8 mouse cellular contexts compared by ENCODE assay signal in the genomic region with DNA sequence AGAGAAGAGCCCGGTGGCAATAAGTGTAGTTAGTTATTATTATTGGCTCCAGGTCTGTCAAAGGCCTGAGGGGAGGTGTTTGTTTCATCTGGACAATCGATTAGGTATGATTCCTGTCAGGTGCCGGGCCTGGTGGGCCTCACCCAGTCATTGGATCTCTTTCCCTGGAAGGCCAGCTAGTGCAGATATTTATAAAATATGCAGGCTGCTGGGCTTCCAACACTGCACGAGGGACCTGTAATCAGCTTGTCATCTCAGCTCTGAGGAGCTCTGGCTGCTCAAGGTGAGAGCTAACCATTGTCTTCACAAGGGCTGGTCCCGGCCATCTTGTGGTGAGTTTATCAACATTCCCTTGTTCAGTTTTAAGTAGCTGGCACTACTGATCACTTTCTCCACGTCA. TPM values are rescaled to one million over a fixed set of nuclear protein-coding genes. Genes with fewer than 3 reads are reported as not detected.
DNase-seq lines count a peak whose midpoint lies in the region; ATAC-seq and TF ChIP-seq lines count a peak whose summit lies in the region.

No protein-coding gene starts in this region.

- H3K4me2 ChIP-seq in forebrain, embryonic 15.5 days (replicated peaks) = peak overlapping the region; percentile 94
- peak overlapping the region; percentile 86 for H3K4me2 ChIP-seq in liver, embryonic 15.5 days

- 31% methylated on average over 6 of the region's 6 CpGs for WGBS in forebrain, embryonic 15.5 days
- WGBS in liver, embryonic 15.5 days (ENCODE audit: insufficient replicate concordance) = 25% methylated on average over 6 of the region's 6 CpGs

- intact Hi-C loops in left cerebral cortex, postnatal 10 days (cut with DNase I) = no loop called here

- H3K9ac ChIP-seq in forebrain, embryonic 15.5 days (replicated peaks) = no peak overlapping the region
- H3K9ac ChIP-seq in liver, embryonic 15.5 days = no peak overlapping the region

- DNase-seq in CD4-positive, CD25-positive, alpha-beta regulatory T cell, adult 2 months (ENCODE audit: low read depth, low spot score) = peak; percentile 47
- DNase-seq in cerebellum, postnatal 14 days = no peak
- no peak for DNase-seq in left cerebral cortex, postnatal 10 days (ENCODE audit: extremely low spot score in 1 of 2, low spot score in 2 of 2)

- no peaks in the 10 kb centered on the region for H3K27me3 ChIP-seq in E14TG2a.4 (ENCODE audit: insufficient read depth, low read length)
- peaks cover 9% of the 10 kb centered on the region; the same call in 1 of the 2 replicates for H3K27me3 ChIP-seq in forebrain, embryonic 15.5 days
- peaks cover 57% of the 10 kb centered on the region for H3K27me3 ChIP-seq in liver, embryonic 15.5 days

- peak overlapping the region; percentile 95 for H3K4me3 ChIP-seq in E14TG2a.4 (replicated peaks; ENCODE audit: low read length)
- 0 out of 2 replicates have a peak overlapping the region, but pooled peaks have one; percentile 57 for H3K4me3 ChIP-seq in forebrain, embryonic 15.5 days
- peak overlapping the region; percentile 64 for H3K4me3 ChIP-seq in liver, embryonic 15.5 days (replicated peaks)

- H3K36me3 ChIP-seq in E14TG2a.4 (ENCODE audit: insufficient read depth, low read length) = peaks cover 47% of the 10 kb centered on the region
- no peaks in the 10 kb centered on the region for H3K36me3 ChIP-seq in forebrain, embryonic 15.5 days
- H3K36me3 ChIP-seq in liver, embryonic 15.5 days (replicated peaks) = no peaks in the 10 kb centered on the region

- no peaks in the 10 kb centered on the region for H3K9me3 ChIP-seq in E14TG2a.4 (ENCODE audit: low read length)
- H3K9me3 ChIP-seq in forebrain, embryonic 15.5 days = no peaks in the 10 kb centered on the region
- no peaks in the 10 kb centered on the region for H3K9me3 ChIP-seq in liver, embryonic 15.5 days (replicated peaks)

- no peak for TF ChIP-seq CTCF in E14TG2a.4 (conservative IDR thresholded peaks at IDR 0.05; ENCODE audit: low read length)

- ATAC-seq in CD4-positive, CD25-positive, alpha-beta regulatory T cell, adult 4 months = no peak
- no peak for ATAC-seq in forebrain, embryonic 15.5 days (replicated peaks)
- ATAC-seq in liver, embryonic 15.5 days (ENCODE audit: insufficient read depth) = no peak
- ATAC-seq in activated CD4-positive, CD25-positive, alpha-beta regulatory T cell, adult 4 months = no peak

- H3K27ac ChIP-seq in forebrain, embryonic 15.5 days (replicated peaks) = no peak overlapping the region
- H3K27ac ChIP-seq in liver, embryonic 15.5 days (replicated peaks) = no peak overlapping the region

- peaks cover 43% of the 10 kb centered on the region for H3K4me1 ChIP-seq in E14TG2a.4 (replicated peaks; ENCODE audit: low read depth, low read length)
- H3K4me1 ChIP-seq in forebrain, embryonic 15.5 days = peaks cover 44% of the 10 kb centered on the region
- H3K4me1 ChIP-seq in liver, embryonic 15.5 days (replicated peaks) = peaks cover 21% of the 10 kb centered on the region

RNA-seq across cellular contexts. Expression of a gene that starts 0.7 kb away (rescaled TPM):
- 10 to 100 TPM; 57.4 to 72.4 TPM for polyA plus RNA-seq in CD4-positive, CD25-positive, alpha-beta regulatory T cell, adult 4 months (2017; shearing (Covaris generic))
- 12.4 and 14.1 TPM in 2 replicates for polyA plus RNA-seq in forebrain, embryonic 15.5 days (2015; fragmentation: Nextera tagmentation; extraction: Ambion mirVana)
- polyA plus RNA-seq in liver, embryonic 15.5 days (2015; fragmentation: Nextera tagmentation; extraction: Ambion mirVana) = 8.0 and 9.1 TPM in 2 replicates
- 10 to 100 TPM; 38.4 to 58.2 TPM for polyA plus RNA-seq in activated CD4-positive, CD25-positive, alpha-beta regulatory T cell, adult 4 months (2017; shearing (Covaris generic))
- total RNA-seq in left cerebral cortex, postnatal 10 days (2021) = 1 to 10 TPM; 2.2 to 2.6 TPM
